Mouse (Mus musculus) gastrocnemius, postnatal 4 days (tissue): ENCODE measurements around the gene 1810049J17Rik. TPM values are rescaled to one million over a fixed set of nuclear protein-coding genes. Genes with fewer than 3 reads are reported as not detected.
"Not testable (repeated sequence)": the region's sequence is repeated elsewhere in the genome, so short reads cannot be mapped to it uniquely, and the experiment has no call there.

Source experiments
- DNase-seq, 2 experiments: peaks; one replicate each; pipeline ENCODE4 v3.0.0; 2021 to 2022; ENCODE audit warnings: low spot score in 2 of 2, mixed read lengths in 2 of 2
- long read RNA-seq, 2 experiments: library from polyadenylated mRNA; stranded (forward); transcript quantifications; one replicate each; pipeline ENCODE4 v2.0.0; 2021
- total RNA-seq, 2 experiments: library from RNA; stranded (reverse); gene quantifications; 2 replicates each; pipeline ENCODE4 v1.2.3; 2021

Gene 1810049J17Rik
- total RNA-seq, result 1 to 10 TPM in 1 of 2 experiments, not detected in 1; 1.4 TPM
- long read RNA-seq, experiment 1, result 0 reads
- long read RNA-seq, experiment 2, result 0 reads

- DNase-seq, result peak; percentile 16 to 56
Measured at GRCm38 (mm10) chr15:12321788-12322621, at the start of gene 1810049J17Rik. Gene 1810049J17Rik, minus strand, starts transcription at chr15:12321899.

- peak in 1 of 2 experiments; percentile 70 for DNase-seq
Measured at GRCm38 (mm10) chr15:12371183-12371582, 49.5 kb upstream of the 1810049J17Rik start.

GRCm38 (mm10) chr15:12370096-12370495 is 48.4 kb upstream of the 1810049J17Rik start:
- no peak for DNase-seq

- DNase-seq, result no peak
Measured at GRCm38 (mm10) chr15:12368850-12369249, 47.2 kb upstream of the 1810049J17Rik start.

- DNase-seq, result no peak
Measured at GRCm38 (mm10) chr15:12368357-12368756, 46.7 kb upstream of the 1810049J17Rik start.

- no peak for DNase-seq
Measured at GRCm38 (mm10) chr15:12367306-12368080, 45.8 kb upstream of the 1810049J17Rik start.

GRCm38 (mm10) chr15:12366580-12367305 is 45.0 kb upstream of the 1810049J17Rik start:
- DNase-seq, result not testable (repeated sequence)

- no peak for DNase-seq
Measured at GRCm38 (mm10) chr15:12366072-12366469, 44.4 kb upstream of the 1810049J17Rik start.

- no peak for DNase-seq
Measured at GRCm38 (mm10) chr15:12365416-12366071, 43.8 kb upstream of the 1810049J17Rik start.

- no peak for DNase-seq
Measured at GRCm38 (mm10) chr15:12364096-12364495, 42.4 kb upstream of the 1810049J17Rik start.

- no peak for DNase-seq
Measured at GRCm38 (mm10) chr15:12362701-12363040, 41.0 kb upstream of the 1810049J17Rik start.

GRCm38 (mm10) chr15:12362001-12362700 is 40.5 kb upstream of the 1810049J17Rik start:
- no peak for DNase-seq

GRCm38 (mm10) chr15:12360519-12361212 is 39.0 kb upstream of the 1810049J17Rik start:
- no peak for DNase-seq

- no peak for DNase-seq
Measured at GRCm38 (mm10) chr15:12358384-12358783, 36.7 kb upstream of the 1810049J17Rik start.

GRCm38 (mm10) chr15:12357459-12357858 is 35.8 kb upstream of the 1810049J17Rik start:
- DNase-seq, result no peak

- DNase-seq, result no peak
Measured at GRCm38 (mm10) chr15:12355907-12356306, 34.2 kb upstream of the 1810049J17Rik start.

- DNase-seq, result no peak
Measured at GRCm38 (mm10) chr15:12355261-12355660, 33.6 kb upstream of the 1810049J17Rik start.

- no peak for DNase-seq
Measured at GRCm38 (mm10) chr15:12354281-12354810, 32.6 kb upstream of the 1810049J17Rik start.

GRCm38 (mm10) chr15:12351470-12351869 is 29.8 kb upstream of the 1810049J17Rik start:
- DNase-seq, result no peak
